Mouse (Mus musculus) heart, embryonic 14.5 days (tissue): ENCODE data around the gene Fam98a. TPM values are rescaled to one million over a fixed set of nuclear protein-coding genes. Genes with fewer than 3 reads are reported as not detected.

Experiments
- ATAC-seq: fragments of 200-750 bp; cut with Nextera tagmentation; 2 replicates; pipeline ENCODE4 v1.8.0; 2017; ENCODE audit warnings: low read depth, moderate TSS enrichment; ENCODE audit not compliant: insufficient number of reproducible peaks, insufficient read depth, low FRiP score
- H3K27ac ChIP-seq, 2 experiments: fragments of 200-500 bp in 1 of 2; fragments of 300-500 bp in 1 of 2; sonication (generic) in 1 of 2; replicated peaks in 1 of 2; 2 replicates each; pipeline ENCODE4 v1.5.1; 2012 to 2014; ENCODE audit warnings: low read depth in 2 of 2, low read length in 2 of 2, control low read depth in 1 of 2, mild to moderate bottlenecking in 1 of 2, mixed read lengths in 1 of 2; ENCODE audit not compliant: control insufficient read depth in 1 of 2, insufficient read depth in 1 of 2
- H3K27me3 ChIP-seq: fragments of 300-500 bp; sonication (generic); 2 replicates; pipeline ENCODE4 v1.6.1; 2014; ENCODE audit warnings: mild to moderate bottlenecking, low read length, control low read depth; ENCODE audit not compliant: control insufficient read depth, insufficient read depth
- H3K36me3 ChIP-seq: fragments of 300-500 bp; sonication (generic); 2 replicates; pipeline ENCODE4 v1.6.1; 2014; ENCODE audit warnings: mild to moderate bottlenecking, control low read depth, low read length, mixed read lengths; ENCODE audit not compliant: control insufficient read depth, insufficient read depth
- H3K4me1 ChIP-seq, 2 experiments: fragments of 200-500 bp in 1 of 2; fragments of 300-500 bp in 1 of 2; sonication (generic) in 1 of 2; 2 replicates each; pipeline ENCODE4 v1.6.1; 2012 to 2014; ENCODE audit warnings: low read length in 2 of 2, control low read depth in 1 of 2, mixed read lengths in 1 of 2; ENCODE audit not compliant: control insufficient read depth in 2 of 2, insufficient read depth in 2 of 2
- H3K4me2 ChIP-seq: fragments of 300-500 bp; sonication (generic); 2 replicates; pipeline ENCODE4 v1.6.1; 2014; ENCODE audit warnings: mild to moderate bottlenecking, low read length
- H3K4me3 ChIP-seq, 2 experiments: fragments of 200-500 bp in 1 of 2; fragments of 300-500 bp in 1 of 2; sonication (generic) in 1 of 2; 2 replicates each; pipeline ENCODE4 v1.5.1; 2012 to 2014; ENCODE audit warnings: low read length in 2 of 2, mild to moderate bottlenecking in 2 of 2, control low read depth in 1 of 2, low read depth in 1 of 2, moderate library complexity in 1 of 2; ENCODE audit not compliant: control insufficient read depth in 1 of 2, insufficient read depth in 1 of 2
- H3K9ac ChIP-seq: fragments of 300-500 bp; sonication (generic); 2 replicates; pipeline ENCODE4 v1.6.1; 2014; ENCODE audit warnings: mild to moderate bottlenecking, low read length
- H3K9me3 ChIP-seq: fragments of 300-500 bp; sonication (generic); 2 replicates; pipeline ENCODE4 v1.6.1; 2016; ENCODE audit warnings: low read length, control low read depth; ENCODE audit not compliant: control insufficient read depth
- WGBS: fragments of 180-500 bp; shearing (Covaris S2); extraction: QIAGEN DNeasy Blood & Tissue Kit; methylation state at CpG from one replicate; pipeline ENCODE4 v1.1.7; 2014; 5-methylcytosine and 5-hydroxymethylcytosine counted together
- polyA plus RNA-seq: library from polyadenylated mRNA; unstranded; fragments of >200 nt; fragmentation: Nextera tagmentation; extraction: Ambion mirVana; gene quantifications from 2 replicates; pipeline ENCODE4 v1.2.1, GENCODE M21; 2014

The Fam98a gene
- 7.2 and 8.8 TPM in 2 replicates for polyA plus RNA-seq

- under 1% methylated on average over 56 of the region's 56 CpGs for WGBS
- H3K9ac ChIP-seq, result peak within 1 kb of the TSS; percentile 89
- H3K4me2 ChIP-seq, result peak within 1 kb of the TSS; percentile 87
- no peaks in the 10 kb centered on the region for H3K9me3 ChIP-seq
- H3K27me3 ChIP-seq, result no peaks in the 10 kb centered on the region
- peak; percentile 98 for ATAC-seq
- peaks cover 0 to 8% of the 10 kb centered on the region in 2 experiments; a peak in 2 of 4 replicates for H3K4me1 ChIP-seq
- H3K36me3 ChIP-seq, result peaks cover 14% of the 10 kb centered on the region
- peak within 1 kb of the TSS; percentile 82 to 96 for H3K4me3 ChIP-seq
- H3K27ac ChIP-seq, result peak within 1 kb of the TSS; percentile 23 to 75; a peak in 3 of 4 replicates
Observed at GRCm38 (mm10) chr17:75551512-75552400, at the start of gene Fam98a. TSS of gene Fam98a (minus strand) at chr17:75551946.

- 76% methylated on average over 3 of the region's 3 CpGs for WGBS
- Histone ChIP-seq H3K9me3 (no peaks in the 10 kb centered on the region), H3K4me3 (no peak overlapping the region), H3K4me1 (no peaks in the 10 kb centered on the region), H3K27ac (no peak overlapping the region), H3K9ac (no peak overlapping the region), H3K36me3 (no peaks in the 10 kb centered on the region), H3K27me3 (no peaks in the 10 kb centered on the region), H3K4me2 (no peak overlapping the region)
- no peak for ATAC-seq
Observed at GRCm38 (mm10) chr17:75598652-75599051, 46.9 kb upstream of the Fam98a start.

- 84% methylated on average over 1 of the region's 1 CpGs for WGBS
- Histone ChIP-seq H3K4me3 (no peak overlapping the region), H3K4me1 (no peaks in the 10 kb centered on the region), H3K4me2 (no peak overlapping the region), H3K36me3 (no peaks in the 10 kb centered on the region), H3K9me3 (no peaks in the 10 kb centered on the region), H3K27me3 (no peaks in the 10 kb centered on the region), H3K27ac (no peak overlapping the region), H3K9ac (no peak overlapping the region)
- ATAC-seq, result no peak
Observed at GRCm38 (mm10) chr17:75582738-75583137, 31.0 kb upstream of the Fam98a start.

GRCm38 (mm10) chr17:75575608-75576007 is 23.9 kb upstream of the Fam98a start:
- WGBS, result 35% methylated on average over 7 of the region's 7 CpGs
- H3K36me3 ChIP-seq, result no peaks in the 10 kb centered on the region
- no peaks in the 10 kb centered on the region for H3K9me3 ChIP-seq
- no peak overlapping the region for H3K4me3 ChIP-seq
- 0 out of 4 replicates have a peak, but pooled peaks cover 0 to 3% of the 10 kb centered on the region in 2 experiments for H3K4me1 ChIP-seq
- H3K9ac ChIP-seq, result no peak overlapping the region
- ATAC-seq, result no peak
- H3K27ac ChIP-seq, result no peak overlapping the region
- no peaks in the 10 kb centered on the region for H3K27me3 ChIP-seq
- H3K4me2 ChIP-seq, result no peak overlapping the region

GRCm38 (mm10) chr17:75558041-75558440 is 6.3 kb upstream of the Fam98a start:
- Histone ChIP-seq H3K4me1 (no peaks in the 10 kb centered on the region), H3K27ac (no peak overlapping the region), H3K36me3 (no peaks in the 10 kb centered on the region), H3K4me2 (no peak overlapping the region), H3K27me3 (no peaks in the 10 kb centered on the region), H3K9ac (no peak overlapping the region), H3K4me3 (no peak overlapping the region), H3K9me3 (no peaks in the 10 kb centered on the region)
- WGBS, result 93% methylated on average over 2 of the region's 2 CpGs
- ATAC-seq, result no peak

GRCm38 (mm10) chr17:75557031-75557430 is 5.3 kb upstream of the Fam98a start:
- H3K27me3 ChIP-seq, result no peaks in the 10 kb centered on the region
- H3K4me2 ChIP-seq, result no peak overlapping the region
- no peak for ATAC-seq
- WGBS, result 68% methylated on average over 3 of the region's 3 CpGs
- H3K9ac ChIP-seq, result no peak overlapping the region
- no peak overlapping the region for H3K27ac ChIP-seq
- H3K4me3 ChIP-seq, result no peak overlapping the region
- H3K36me3 ChIP-seq, result no peaks in the 10 kb centered on the region
- H3K9me3 ChIP-seq, result no peaks in the 10 kb centered on the region
- H3K4me1 ChIP-seq, result no peaks in the 10 kb centered on the region

GRCm38 (mm10) chr17:75550771-75551413 is 854 bp downstream of the Fam98a start:
- no peaks in the 10 kb centered on the region for H3K9me3 ChIP-seq
- no peak for ATAC-seq
- H3K4me1 ChIP-seq, result peaks cover 0 to 8% of the 10 kb centered on the region in 2 experiments; a peak in 2 of 4 replicates
- H3K4me3 ChIP-seq, result peak overlapping the region; percentile 82 to 96
- WGBS, result 42% methylated on average over 11 of the region's 11 CpGs
- H3K27ac ChIP-seq, result peak overlapping the region in 1 of 2 experiments; percentile 75; a peak in 1 of 4 replicates
- H3K27me3 ChIP-seq, result no peaks in the 10 kb centered on the region
- peak overlapping the region; percentile 89 for H3K9ac ChIP-seq
- H3K4me2 ChIP-seq, result peak overlapping the region; percentile 87
- peaks cover 23% of the 10 kb centered on the region for H3K36me3 ChIP-seq
